Mouse (Mus musculus) myocyte (in vitro differentiated cells): ENCODE measurements around the gene Krt39.

Source experiments
- POLR2A ChIP-seq: IDR thresholded peaks from one replicate; pipeline ENCODE4 v1.6.1; 2011; ENCODE audit warnings: low read depth, mild to moderate bottlenecking, control low read depth, moderate library complexity; ENCODE audit not compliant: insufficient read length
- POLR2AphosphoS2 ChIP-seq: IDR thresholded peaks from one replicate; pipeline ENCODE4 v1.6.1; 2011; ENCODE audit warnings: low read depth, control low read depth; ENCODE audit not compliant: insufficient read length
- TCF3 ChIP-seq: IDR thresholded peaks from one replicate; pipeline ENCODE4 v1.6.1; 2011; ENCODE audit warnings: low read depth, control low read depth; ENCODE audit not compliant: insufficient read length

DNA sequence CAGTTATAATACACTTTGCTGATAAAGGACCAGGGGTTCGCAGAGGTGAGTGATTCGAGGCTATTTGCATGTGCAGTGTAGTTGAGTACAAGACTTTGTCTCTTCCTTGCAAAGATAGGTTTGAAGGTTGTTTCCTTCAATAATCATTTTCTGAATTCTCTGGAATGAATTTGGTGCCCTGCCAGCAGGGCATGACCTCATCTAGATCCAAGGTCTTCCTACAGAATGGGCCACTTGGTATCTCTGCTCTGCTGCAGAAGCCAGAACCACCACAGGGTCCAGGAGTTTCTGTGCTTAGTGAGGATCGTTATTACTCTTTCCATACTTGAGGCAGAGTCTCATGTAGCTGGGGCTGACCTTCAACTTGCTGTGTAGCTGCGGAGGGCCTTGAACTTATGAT lies 26.4 kb downstream of the Krt39 start:
- TF ChIP-seq TCF3, result no peak
- no peak for TF ChIP-seq POLR2A
- no peak for TF ChIP-seq POLR2AphosphoS2
